Mouse (Mus musculus) G1E (cell line): ENCODE data around the gene Chil1. TPM values are rescaled to one million over a fixed set of nuclear protein-coding genes. Genes with fewer than 3 reads are reported as not detected.

ENCODE experiments used
- ATAC-seq: 2 replicates; pipeline ENCODE4 v1.8.0; 2016; ENCODE audit warnings: mild to moderate bottlenecking; ENCODE audit not compliant: insufficient number of reproducible peaks, poor library complexity, low FRiP score, severe bottlenecking; ENCODE audit errors: extremely low read depth
- DNase-seq: peaks from one replicate; pipeline ENCODE4 v3.0.0; 2012; ENCODE audit warnings: low spot score
- H3K27me3 ChIP-seq: 2 replicates; pipeline ENCODE4 v1.6.1; 2012; ENCODE audit warnings: mild to moderate bottlenecking, low read length, inconsistent platforms; ENCODE audit not compliant: insufficient read depth
- H3K36me3 ChIP-seq: replicated peaks from 2 replicates; pipeline ENCODE3; 2012; ENCODE audit warnings: mild to moderate bottlenecking, inconsistent platforms
- H3K4me1 ChIP-seq: 2 replicates; pipeline ENCODE4 v1.6.1; 2012; ENCODE audit warnings: low read depth, low read length, inconsistent platforms, mixed read lengths; ENCODE audit not compliant: insufficient read depth
- H3K4me3 ChIP-seq: 2 replicates; pipeline ENCODE4 v1.5.1; 2012; ENCODE audit warnings: low read depth, mild to moderate bottlenecking, inconsistent platforms, low read length, moderate library complexity, mixed read lengths
- H3K9me3 ChIP-seq: replicated peaks from 2 replicates; pipeline ENCODE4 v1.6.1; 2012; ENCODE audit warnings: inconsistent platforms
- CTCF ChIP-seq: IDR thresholded peaks from 2 replicates; pipeline ENCODE4 v1.5.1; 2012; ENCODE audit warnings: low read depth, low read length, inconsistent platforms, mixed read lengths
- GATA1 ChIP-seq: IDR thresholded peaks from 2 replicates; pipeline ENCODE4 v1.6.1; 2012; ENCODE audit warnings: borderline replicate concordance, low read length, inconsistent platforms, mixed read lengths
- GATA2 ChIP-seq: IDR thresholded peaks from 2 replicates; pipeline ENCODE4 v1.6.1; 2012; ENCODE audit warnings: low read depth, low read length, inconsistent platforms, borderline replicate concordance
- POLR2AphosphoS5 ChIP-seq: IDR thresholded peaks from 2 replicates; pipeline ENCODE4 v1.6.1; 2012; ENCODE audit warnings: low read depth, low read length, inconsistent platforms; ENCODE audit not compliant: insufficient replicate concordance
- TAL1 ChIP-seq: conservative IDR thresholded peaks from 2 replicates; pipeline ENCODE4 v1.6.1; 2012; ENCODE audit warnings: low read depth, low read length, inconsistent platforms, mixed read lengths
- polyA plus RNA-seq: library from polyadenylated mRNA; stranded (reverse); fragments of >175 nt; gene quantifications from 2 replicates; pipeline ENCODE4 v1.2.3, GENCODE M21; 2012
- total RNA-seq, 2 experiments: library from RNA; stranded (forward) in 1 of 2; stranded (reverse) in 1 of 2; fragments of 200-1000 nt in 1 of 2; fragments of >200 nt in 1 of 2; fragmentation: Nextera tagmentation in 1 of 2; gene quantifications; 2 replicates each; pipeline ENCODE4 v1.2.3; 2014 to 2017

Gene Chil1
- total RNA-seq (2014; fragmentation: Nextera tagmentation): not detected in 2 replicates
- not detected in 2 replicates for total RNA-seq (2017)
- polyA plus RNA-seq: not detected in 2 replicates

DNA sequence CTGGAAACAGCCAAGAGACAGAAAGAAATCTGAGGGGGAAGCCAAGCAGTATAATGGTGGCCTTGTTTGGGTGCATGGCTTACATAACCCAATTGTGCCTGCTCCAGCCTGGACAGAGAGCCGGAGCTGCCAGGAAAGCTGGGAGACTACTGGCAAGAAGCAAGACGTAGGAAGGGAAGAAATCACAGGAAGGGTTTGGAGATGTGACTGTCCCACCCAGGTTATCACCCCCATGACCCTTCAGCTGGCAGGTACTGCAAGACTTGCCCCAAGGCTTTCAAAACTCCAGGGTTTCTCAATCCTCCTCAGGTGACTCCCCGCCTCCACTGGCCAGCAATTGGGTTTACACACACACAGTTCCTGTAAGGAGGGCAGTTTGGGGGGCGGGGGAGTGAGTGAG, at the start of gene Chil1:
TSS of gene Chil1 (plus strand) at position 152 of the 400 bp plus-strand sequence.
- TF ChIP-seq GATA2 (no peak), TAL1 (no peak), CTCF (no peak), POLR2AphosphoS5 (no peak), GATA1 (no peak)
- no peaks in the 10 kb centered on the region for H3K36me3 ChIP-seq
- no peak within 1 kb of the TSS for H3K4me3 ChIP-seq
- DNase-seq (no peak), ATAC-seq (no peak)
- H3K27me3 ChIP-seq: peaks cover 39% of the 10 kb centered on the region
- H3K4me1 ChIP-seq: no peaks in the 10 kb centered on the region
- no peaks in the 10 kb centered on the region for H3K9me3 ChIP-seq

DNA sequence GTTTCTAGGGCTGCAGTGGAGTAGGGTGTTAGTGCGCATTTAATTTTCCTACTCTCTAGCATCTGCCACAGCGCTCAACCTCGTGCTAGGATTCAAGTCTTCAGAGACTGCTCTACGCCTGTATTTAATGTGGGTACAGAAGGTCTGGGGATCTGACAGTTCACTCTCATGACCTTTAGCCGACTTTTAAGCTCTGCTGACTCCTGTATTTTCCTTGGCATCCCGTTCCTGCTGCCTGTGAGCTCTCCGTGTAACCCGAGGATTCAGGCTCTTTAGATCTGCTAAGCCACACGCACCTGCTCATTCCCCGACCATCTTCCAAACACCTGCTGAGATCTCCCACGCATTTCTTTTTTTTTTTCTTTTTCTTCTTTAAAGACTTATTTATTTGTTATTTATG, 48.7 kb upstream of the Chil1 start:
- no peaks in the 10 kb centered on the region for H3K4me1 ChIP-seq
- no peak overlapping the region for H3K4me3 ChIP-seq
- H3K9me3 ChIP-seq: no peaks in the 10 kb centered on the region
- peaks cover 15% of the 10 kb centered on the region for H3K27me3 ChIP-seq
- no peak for DNase-seq
- no peaks in the 10 kb centered on the region for H3K36me3 ChIP-seq
- ATAC-seq: no peak
- TF ChIP-seq GATA1 (no peak), POLR2AphosphoS5 (no peak)

DNA sequence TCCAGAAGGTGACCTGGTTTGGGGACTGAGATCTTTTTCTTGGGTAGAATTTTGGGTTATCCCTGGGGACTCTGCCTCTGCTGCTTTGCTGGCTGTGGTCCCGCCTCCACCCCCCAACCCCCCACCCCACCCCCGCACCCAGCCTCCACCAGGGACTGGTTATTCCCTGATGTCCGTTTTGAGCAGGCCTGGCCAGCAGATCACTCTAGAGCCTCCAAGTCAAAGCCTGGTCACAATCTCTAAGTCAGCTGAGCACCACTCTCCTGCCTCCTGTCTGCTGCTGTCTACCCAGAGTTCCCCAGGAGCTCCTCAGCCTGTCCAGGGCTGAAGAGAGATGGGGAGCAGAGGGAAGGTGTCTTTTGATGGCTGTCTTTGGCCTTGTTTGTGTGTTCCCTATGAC, 45.6 kb upstream of the Chil1 start:
- no peaks in the 10 kb centered on the region for H3K36me3 ChIP-seq
- ATAC-seq: no peak
- DNase-seq: no peak
- H3K9me3 ChIP-seq: no peaks in the 10 kb centered on the region
- TF ChIP-seq TAL1 (no peak), GATA2 (no peak)
- peaks cover 23% of the 10 kb centered on the region for H3K27me3 ChIP-seq
- H3K4me3 ChIP-seq: no peak overlapping the region
- no peaks in the 10 kb centered on the region for H3K4me1 ChIP-seq

DNA sequence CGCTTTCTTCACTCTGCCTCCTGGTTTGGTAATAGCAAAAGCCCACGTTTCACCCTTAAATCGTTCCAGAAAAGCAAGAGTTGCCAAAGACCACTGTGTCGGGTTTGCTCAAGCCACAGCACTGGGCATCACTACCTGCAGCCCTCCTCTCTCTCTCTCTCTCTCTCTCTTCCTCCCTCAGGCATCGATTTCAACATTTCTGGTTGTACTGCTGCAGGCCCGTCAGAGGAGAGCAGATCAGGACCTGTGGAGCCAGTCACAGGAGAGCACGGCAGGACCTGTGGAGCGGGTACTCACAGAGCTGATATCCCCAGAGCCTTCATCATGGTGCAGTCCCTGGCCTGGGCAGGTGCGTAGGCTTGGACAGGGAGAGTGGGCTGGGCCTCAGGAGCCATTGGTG, 43.6 kb upstream of the Chil1 start:
- no peak for DNase-seq
- Histone ChIP-seq H3K36me3 (no peaks in the 10 kb centered on the region), H3K4me1 (no peaks in the 10 kb centered on the region), H3K9me3 (no peaks in the 10 kb centered on the region), H3K4me3 (no peak overlapping the region), H3K27me3 (peaks cover 40% of the 10 kb centered on the region)
- TF ChIP-seq POLR2AphosphoS5: no peak
- no peak for TF ChIP-seq GATA2
- TF ChIP-seq TAL1: no peak
- no peak for ATAC-seq

GRCm38 (mm10) chr1:134142363-134142794, 39.6 kb upstream of the Chil1 start:
- Histone ChIP-seq H3K9me3 (no peaks in the 10 kb centered on the region), H3K4me3 (no peak overlapping the region), H3K27me3 (peaks cover 56% of the 10 kb centered on the region), H3K4me1 (no peaks in the 10 kb centered on the region), H3K36me3 (no peaks in the 10 kb centered on the region)
- TF ChIP-seq GATA2 (no peak), CTCF (no peak), GATA1 (no peak), TAL1 (no peak), POLR2AphosphoS5 (no peak)
- ATAC-seq (no peak), DNase-seq (no peak)

GRCm38 (mm10) chr1:134146066-134146465, 35.9 kb upstream of the Chil1 start:
- H3K4me3 ChIP-seq: no peak overlapping the region
- H3K36me3 ChIP-seq: no peaks in the 10 kb centered on the region
- no peaks in the 10 kb centered on the region for H3K9me3 ChIP-seq
- peaks cover 5% of the 10 kb centered on the region for H3K4me1 ChIP-seq
- no peak for ATAC-seq
- no peak for DNase-seq
- TF ChIP-seq TAL1: no peak
- peaks cover 68% of the 10 kb centered on the region for H3K27me3 ChIP-seq

- ATAC-seq: no peak
- Histone ChIP-seq H3K9me3 (0 out of 2 replicates have a peak, but pooled peaks cover 2% of the 10 kb centered on the region), H3K36me3 (no peaks in the 10 kb centered on the region), H3K4me1 (peaks cover 39% of the 10 kb centered on the region), H3K27me3 (peaks cover 43% of the 10 kb centered on the region), H3K4me3 (no peak overlapping the region)
- TF ChIP-seq TAL1 (no peak), GATA1 (no peak), POLR2AphosphoS5 (no peak), CTCF (no peak), GATA2 (no peak)
- no peak for DNase-seq
These were observed 31.9 kb upstream of the Chil1 start for GRCm38 (mm10) chr1:134150076-134150475.
